Mouse (Mus musculus): ENCODE data around the gene Ercc2. TPM values are rescaled to one million over a fixed set of nuclear protein-coding genes. Genes with fewer than 3 reads are reported as not detected.

Gene Ercc2
- 28.2 TPM for polyA plus RNA-seq (2015; fragmentation: Illumina TruSeq; extraction: RNeasy Lipid Tissue Mini Kit (QIAGEN cat#74804); ENCODE audit: low read depth, low replicate concordance)

GRCm38 (mm10) chr7:19381377-19382165, at the start of gene Ercc2:
TSS of gene Ercc2 (plus strand) at chr7:19382010.

DNA sequence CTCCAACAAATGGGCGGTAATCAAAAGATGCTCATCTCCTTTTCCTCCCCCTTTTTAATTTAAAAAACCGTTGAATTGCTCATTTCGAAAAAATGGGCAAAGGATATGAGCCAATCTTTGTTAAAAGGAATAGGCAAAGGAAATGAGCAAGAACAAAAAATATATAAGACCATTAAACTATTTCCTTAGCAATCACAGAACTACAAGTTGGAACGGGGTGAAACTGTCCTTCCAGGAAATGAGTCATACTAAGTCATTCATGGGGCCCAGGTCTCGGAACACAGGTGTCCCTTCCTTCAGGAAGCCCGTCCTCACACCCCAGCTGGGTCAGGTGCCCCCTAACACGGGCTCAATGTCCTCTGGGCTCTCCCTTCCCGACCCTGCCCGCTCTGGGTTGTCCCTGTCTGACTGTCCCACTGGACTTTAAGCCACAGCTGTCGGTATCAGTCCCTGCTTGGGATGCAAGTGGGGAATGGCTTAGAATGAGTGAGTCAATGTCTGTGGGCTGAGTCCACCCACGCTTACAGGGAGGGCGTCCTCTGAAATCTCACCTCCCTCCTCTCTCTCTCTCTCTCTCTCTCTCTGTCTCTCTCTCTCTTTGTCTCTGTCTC, 37.5 kb upstream of the Ercc2 start, which contains the start of gene Ercc1:
Ercc1 (plus strand) TSS at position 542 of the 611 bp plus-strand sequence.

DNA sequence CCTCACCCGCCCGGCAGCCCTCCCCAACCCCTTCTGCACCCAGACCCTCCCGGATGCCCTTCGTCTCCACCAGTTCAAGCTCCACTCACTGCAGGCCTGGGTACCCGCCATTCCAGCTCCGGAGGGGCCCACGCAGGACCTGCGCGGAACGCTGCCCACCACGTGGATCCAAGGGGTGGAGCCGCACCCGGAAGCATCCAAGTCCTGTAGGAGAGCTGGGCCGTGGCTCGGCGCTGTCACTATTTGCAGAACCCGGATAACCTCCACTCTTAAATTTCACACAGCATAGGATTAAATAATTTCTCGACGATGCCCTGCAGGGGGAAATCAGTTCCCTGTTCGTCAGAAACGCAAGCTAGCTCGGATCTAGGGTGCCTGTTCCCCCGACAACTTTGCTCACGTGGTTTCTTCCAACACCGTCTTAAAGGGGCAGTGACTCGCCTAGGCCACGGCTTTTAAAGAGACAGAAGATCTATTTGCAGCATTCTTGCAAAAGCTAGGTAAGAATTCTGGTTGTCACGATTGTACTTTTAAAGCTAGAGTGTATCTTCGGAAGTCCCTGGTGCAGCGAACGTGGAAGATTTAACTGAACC, 22.4 kb upstream of the Ercc2 start, which contains the start of the genes Cd3eap and Ppp1r13l:
Cd3eap (minus strand) TSS at position 185 of the 593 bp plus-strand sequence.
Ppp1r13l (plus strand) TSS at position 451 of the 593 bp plus-strand sequence.

DNA sequence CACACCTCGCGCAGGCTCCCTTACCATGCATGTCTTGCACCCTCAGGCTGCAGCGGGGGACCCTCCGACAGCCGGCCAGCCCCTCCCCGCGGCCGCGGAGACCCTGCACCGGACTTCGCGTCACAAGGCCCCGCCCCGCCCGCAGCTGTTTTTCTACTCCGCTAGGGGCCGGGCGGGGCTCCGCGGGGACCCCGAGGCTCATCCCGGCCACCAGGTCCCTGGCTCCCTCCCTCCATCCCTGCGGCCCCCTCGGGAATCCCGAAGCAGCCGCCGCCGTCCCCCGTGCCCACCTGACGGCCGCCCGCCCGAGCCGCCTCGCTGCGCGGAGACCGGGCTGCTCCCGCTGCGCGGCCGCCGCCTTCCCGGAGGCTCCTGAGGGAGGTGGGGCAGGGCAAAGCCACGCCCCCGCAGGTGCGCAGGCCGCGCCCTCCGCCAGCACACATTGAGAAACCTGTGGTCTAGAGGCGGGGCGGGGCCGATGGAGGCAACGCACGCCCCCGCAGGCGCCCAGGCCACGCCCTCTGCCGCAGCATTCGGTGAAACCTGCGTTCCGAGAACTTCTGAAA, 22.0 kb downstream of the Ercc2 start, which contains the start of gene Klc3:
Klc3 (minus strand) TSS at position 374 of the 566 bp plus-strand sequence.

DNA sequence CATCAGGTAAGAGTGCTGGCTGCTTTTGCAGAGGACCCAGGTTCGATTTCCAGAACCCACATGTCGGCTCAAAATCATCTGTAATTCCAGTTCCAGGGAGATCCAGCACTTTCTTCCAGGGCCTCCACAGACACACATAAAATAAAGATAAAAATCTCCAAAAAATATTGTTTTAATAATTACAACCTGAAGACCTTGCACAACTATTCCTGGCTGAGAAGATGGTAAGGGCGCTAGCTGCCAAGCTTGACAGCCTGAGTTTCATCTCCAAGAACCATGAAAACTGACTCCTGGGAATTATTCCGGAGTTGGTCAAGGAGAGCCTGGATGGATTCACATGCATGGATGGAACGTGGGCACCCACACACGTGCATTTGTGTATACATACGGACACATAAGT, 22.7 kb downstream of the Ercc2 start, which contains the start of gene Ckm:
Ckm (plus strand) TSS at position 301 of the 400 bp plus-strand sequence.

Other genes starting within 250 kb of the Ercc2 start
- 14.4 TPM for gene Qpctl, start 232.7 kb upstream of the Ercc2 start, polyA plus RNA-seq (2015; fragmentation: Illumina TruSeq; extraction: RNeasy Lipid Tissue Mini Kit (QIAGEN cat#74804); ENCODE audit: low read depth, low replicate concordance)
- gene Snrpd2, start 232.3 kb upstream of the Ercc2 start, polyA plus RNA-seq (2015; fragmentation: Illumina TruSeq; extraction: RNeasy Lipid Tissue Mini Kit (QIAGEN cat#74804); ENCODE audit: low read depth, low replicate concordance) = 82.5 TPM
- 1.8 TPM for gene Gipr, start 215.9 kb upstream of the Ercc2 start, polyA plus RNA-seq (2015; fragmentation: Illumina TruSeq; extraction: RNeasy Lipid Tissue Mini Kit (QIAGEN cat#74804); ENCODE audit: low read depth, low replicate concordance)
- 113 TPM for gene Eml2, start 205.6 kb upstream of the Ercc2 start, polyA plus RNA-seq (2015; fragmentation: Illumina TruSeq; extraction: RNeasy Lipid Tissue Mini Kit (QIAGEN cat#74804); ENCODE audit: low read depth, low replicate concordance)
- gene Gpr4, start 169.5 kb upstream of the Ercc2 start, polyA plus RNA-seq (2015; fragmentation: Illumina TruSeq; extraction: RNeasy Lipid Tissue Mini Kit (QIAGEN cat#74804); ENCODE audit: low read depth, low replicate concordance) = 3.4 TPM
- 44.3 TPM for gene Opa3, start 153.7 kb upstream of the Ercc2 start, polyA plus RNA-seq (2015; fragmentation: Illumina TruSeq; extraction: RNeasy Lipid Tissue Mini Kit (QIAGEN cat#74804); ENCODE audit: low read depth, low replicate concordance)
- gene Vasp, start 110.2 kb upstream of the Ercc2 start, polyA plus RNA-seq (2015; fragmentation: Illumina TruSeq; extraction: RNeasy Lipid Tissue Mini Kit (QIAGEN cat#74804); ENCODE audit: low read depth, low replicate concordance) = 14.7 TPM
- not detected for gene Ppm1n, start 101.9 kb upstream of the Ercc2 start, polyA plus RNA-seq (2015; fragmentation: Illumina TruSeq; extraction: RNeasy Lipid Tissue Mini Kit (QIAGEN cat#74804); ENCODE audit: low read depth, low replicate concordance)
- 116 TPM for gene Rtn2, start 99.4 kb upstream of the Ercc2 start, polyA plus RNA-seq (2015; fragmentation: Illumina TruSeq; extraction: RNeasy Lipid Tissue Mini Kit (QIAGEN cat#74804); ENCODE audit: low read depth, low replicate concordance)
- 8.0 TPM for gene Fosb, start 72.0 kb upstream of the Ercc2 start, polyA plus RNA-seq (2015; fragmentation: Illumina TruSeq; extraction: RNeasy Lipid Tissue Mini Kit (QIAGEN cat#74804); ENCODE audit: low read depth, low replicate concordance)
- 39.0 TPM for gene Ercc1, start 37.2 kb upstream of the Ercc2 start, polyA plus RNA-seq (2015; fragmentation: Illumina TruSeq; extraction: RNeasy Lipid Tissue Mini Kit (QIAGEN cat#74804); ENCODE audit: low read depth, low replicate concordance)
- gene Cd3eap, start 22.5 kb upstream of the Ercc2 start, polyA plus RNA-seq (2015; fragmentation: Illumina TruSeq; extraction: RNeasy Lipid Tissue Mini Kit (QIAGEN cat#74804); ENCODE audit: low read depth, low replicate concordance) = 17.9 TPM
- gene Ppp1r13l, start 22.3 kb upstream of the Ercc2 start, polyA plus RNA-seq (2015; fragmentation: Illumina TruSeq; extraction: RNeasy Lipid Tissue Mini Kit (QIAGEN cat#74804); ENCODE audit: low read depth, low replicate concordance) = 2.5 TPM
- gene Klc3, start 22.1 kb downstream of the Ercc2 start, polyA plus RNA-seq (2015; fragmentation: Illumina TruSeq; extraction: RNeasy Lipid Tissue Mini Kit (QIAGEN cat#74804); ENCODE audit: low read depth, low replicate concordance) = 2.6 TPM
- 0.62 TPM for gene Ckm, start 22.8 kb downstream of the Ercc2 start, polyA plus RNA-seq (2015; fragmentation: Illumina TruSeq; extraction: RNeasy Lipid Tissue Mini Kit (QIAGEN cat#74804); ENCODE audit: low read depth, low replicate concordance)
- 41.6 TPM for gene Mark4, start 76.8 kb downstream of the Ercc2 start, polyA plus RNA-seq (2015; fragmentation: Illumina TruSeq; extraction: RNeasy Lipid Tissue Mini Kit (QIAGEN cat#74804); ENCODE audit: low read depth, low replicate concordance)
- gene Exoc3l2, start 81.3 kb downstream of the Ercc2 start, polyA plus RNA-seq (2015; fragmentation: Illumina TruSeq; extraction: RNeasy Lipid Tissue Mini Kit (QIAGEN cat#74804); ENCODE audit: low read depth, low replicate concordance) = 0.21 TPM
- gene Bloc1s3, start 126.4 kb downstream of the Ercc2 start, polyA plus RNA-seq (2015; fragmentation: Illumina TruSeq; extraction: RNeasy Lipid Tissue Mini Kit (QIAGEN cat#74804); ENCODE audit: low read depth, low replicate concordance) = 7.8 TPM
- gene Trappc6a, start 126.4 kb downstream of the Ercc2 start, polyA plus RNA-seq (2015; fragmentation: Illumina TruSeq; extraction: RNeasy Lipid Tissue Mini Kit (QIAGEN cat#74804); ENCODE audit: low read depth, low replicate concordance) = 20.7 TPM
- gene Nkpd1, start 135.8 kb downstream of the Ercc2 start, polyA plus RNA-seq (2015; fragmentation: Illumina TruSeq; extraction: RNeasy Lipid Tissue Mini Kit (QIAGEN cat#74804); ENCODE audit: low read depth, low replicate concordance) = 0.51 TPM
- 121 TPM for gene Ppp1r37, start 181.1 kb downstream of the Ercc2 start, polyA plus RNA-seq (2015; fragmentation: Illumina TruSeq; extraction: RNeasy Lipid Tissue Mini Kit (QIAGEN cat#74804); ENCODE audit: low read depth, low replicate concordance)
- gene Zfp296, start 195.3 kb downstream of the Ercc2 start, polyA plus RNA-seq (2015; fragmentation: Illumina TruSeq; extraction: RNeasy Lipid Tissue Mini Kit (QIAGEN cat#74804); ENCODE audit: low read depth, low replicate concordance) = 2.2 TPM
- gene Gemin7, start 195.6 kb downstream of the Ercc2 start, polyA plus RNA-seq (2015; fragmentation: Illumina TruSeq; extraction: RNeasy Lipid Tissue Mini Kit (QIAGEN cat#74804); ENCODE audit: low read depth, low replicate concordance) = 70.4 TPM
- gene Clasrp, start 222.5 kb downstream of the Ercc2 start, polyA plus RNA-seq (2015; fragmentation: Illumina TruSeq; extraction: RNeasy Lipid Tissue Mini Kit (QIAGEN cat#74804); ENCODE audit: low read depth, low replicate concordance) = 61.8 TPM
- gene Relb, start 247.4 kb downstream of the Ercc2 start, polyA plus RNA-seq (2015; fragmentation: Illumina TruSeq; extraction: RNeasy Lipid Tissue Mini Kit (QIAGEN cat#74804); ENCODE audit: low read depth, low replicate concordance) = 5.4 TPM

All from brain, adult 10 weeks (tissue).